Mouse (Mus musculus) adrenal gland, postnatal 10 days (tissue): ENCODE results near the gene Wdr89. TPM values are rescaled to one million over a fixed set of nuclear protein-coding genes. Genes with fewer than 3 reads are reported as not detected.
"Not testable (repeated sequence)": the region's sequence is repeated elsewhere in the genome, so short reads cannot be mapped to it uniquely, and the experiment has no call there.

Experiments used
- DNase-seq: peaks from one replicate; pipeline ENCODE4 v3.0.0; 2021; ENCODE audit warnings: mixed read lengths
- long read RNA-seq, 2 experiments: library from polyadenylated mRNA; stranded (forward); transcript quantifications; one replicate each; pipeline ENCODE4 v2.0.0; 2021
- total RNA-seq, 2 experiments: library from RNA; stranded (reverse); gene quantifications; 2 replicates each; pipeline ENCODE4 v1.2.3; 2021

The Wdr89 gene
- total RNA-seq = 1 to 10 TPM; 4.8 to 8.3 TPM
- long read RNA-seq, experiment 1, partial matches to known transcripts = 0 of 26 reads
- long read RNA-seq, experiment 1, other reads (novel, unspliced or antisense) = 22 of 26 reads
- long read RNA-seq, experiment 2, partial matches to known transcripts = 0 of 17 reads
- long read RNA-seq, experiment 2, other reads (novel, unspliced or antisense) = 16 of 17 reads

- DNase-seq = peak; percentile 99
Observed at GRCm38 (mm10) chr12:75669258-75670106, at the start of gene Wdr89. TSS of gene Wdr89 (minus strand) at chr12:75669537.

- no peak for DNase-seq
Observed at GRCm38 (mm10) chr12:75713596-75713995, 44.3 kb upstream of the Wdr89 start.

GRCm38 (mm10) chr12:75712905-75713304 is 43.6 kb upstream of the Wdr89 start:
- not testable (repeated sequence) for DNase-seq

GRCm38 (mm10) chr12:75710596-75711376 is 41.4 kb upstream of the Wdr89 start:
- DNase-seq = no peak

GRCm38 (mm10) chr12:75709506-75709905 is 40.2 kb upstream of the Wdr89 start:
- no peak for DNase-seq

GRCm38 (mm10) chr12:75706670-75707069 is 37.3 kb upstream of the Wdr89 start:
- no peak for DNase-seq

- DNase-seq = no peak
Observed at GRCm38 (mm10) chr12:75702739-75703122, 33.4 kb upstream of the Wdr89 start.

- peak; percentile 27 for DNase-seq
Observed at GRCm38 (mm10) chr12:75702084-75702738, 32.9 kb upstream of the Wdr89 start.

GRCm38 (mm10) chr12:75701173-75702083 is 32.1 kb upstream of the Wdr89 start:
- DNase-seq = peak; percentile 57

- no peak for DNase-seq
Observed at GRCm38 (mm10) chr12:75698692-75699091, 29.4 kb upstream of the Wdr89 start.

GRCm38 (mm10) chr12:75695845-75696244 is 26.5 kb upstream of the Wdr89 start:
- DNase-seq = not testable (repeated sequence)

- DNase-seq = no peak
Observed at GRCm38 (mm10) chr12:75689003-75689402, 19.7 kb upstream of the Wdr89 start.

- DNase-seq = no peak
Observed at GRCm38 (mm10) chr12:75687314-75687713, 18.0 kb upstream of the Wdr89 start.

- not testable (repeated sequence) for DNase-seq
Observed at GRCm38 (mm10) chr12:75684026-75684425, 14.7 kb upstream of the Wdr89 start.

GRCm38 (mm10) chr12:75683598-75683997 is 14.3 kb upstream of the Wdr89 start:
- DNase-seq = no peak

GRCm38 (mm10) chr12:75682842-75683241 is 13.5 kb upstream of the Wdr89 start:
- DNase-seq = no peak

- DNase-seq = no peak
Observed at GRCm38 (mm10) chr12:75681101-75681500, 11.8 kb upstream of the Wdr89 start.

- DNase-seq = no peak
Observed at GRCm38 (mm10) chr12:75678393-75678792, 9.1 kb upstream of the Wdr89 start.

- DNase-seq = no peak
Observed at GRCm38 (mm10) chr12:75672630-75673029, 3.3 kb upstream of the Wdr89 start.

- DNase-seq = no peak
Observed at GRCm38 (mm10) chr12:75671759-75672315, 2.5 kb upstream of the Wdr89 start.

GRCm38 (mm10) chr12:75670611-75671010 is 1.3 kb upstream of the Wdr89 start:
- DNase-seq = no peak
